Mouse (Mus musculus) bone marrow, adult 2 months (tissue): ENCODE measurements around the gene Ice2.

ENCODE experiments used
- CTCF ChIP-seq: fragments of 200-500 bp; IDR thresholded peaks from 2 replicates; pipeline ENCODE4 v1.5.1; 2011; ENCODE audit warnings: low read length, control low read depth; ENCODE audit not compliant: control insufficient read depth, insufficient read depth
- POLR2A ChIP-seq: fragments of 200-500 bp; IDR thresholded peaks from 2 replicates; pipeline ENCODE4 v1.6.1; 2011; ENCODE audit warnings: low read depth, mild to moderate bottlenecking, control low read depth, low read length, borderline replicate concordance; ENCODE audit not compliant: control insufficient read depth

DNA sequence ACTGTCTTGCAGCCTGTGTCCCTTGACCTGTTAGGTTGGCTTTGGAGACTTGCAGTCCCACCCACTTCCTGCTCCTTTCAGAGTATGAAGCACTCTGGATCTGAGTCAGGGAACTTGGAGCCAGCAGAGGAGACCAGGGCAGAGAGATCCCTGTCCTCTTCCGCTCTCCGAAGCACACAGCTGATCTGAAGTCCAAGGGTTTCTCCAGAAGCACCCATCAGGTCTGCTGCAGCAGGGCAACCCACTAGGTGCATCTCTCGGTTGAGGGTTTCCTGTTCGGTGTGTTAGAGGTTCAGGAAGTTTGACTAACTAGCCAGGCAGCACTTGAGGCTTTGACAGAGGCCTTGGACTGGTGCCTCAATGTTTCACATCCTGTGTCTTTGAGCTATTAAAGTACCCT, 57.7 kb downstream of the Ice2 start:
- TF ChIP-seq POLR2A (no peak), CTCF (no peak)
